ENCODE assay signal across 8 mouse cellular contexts in the genomic region with DNA sequence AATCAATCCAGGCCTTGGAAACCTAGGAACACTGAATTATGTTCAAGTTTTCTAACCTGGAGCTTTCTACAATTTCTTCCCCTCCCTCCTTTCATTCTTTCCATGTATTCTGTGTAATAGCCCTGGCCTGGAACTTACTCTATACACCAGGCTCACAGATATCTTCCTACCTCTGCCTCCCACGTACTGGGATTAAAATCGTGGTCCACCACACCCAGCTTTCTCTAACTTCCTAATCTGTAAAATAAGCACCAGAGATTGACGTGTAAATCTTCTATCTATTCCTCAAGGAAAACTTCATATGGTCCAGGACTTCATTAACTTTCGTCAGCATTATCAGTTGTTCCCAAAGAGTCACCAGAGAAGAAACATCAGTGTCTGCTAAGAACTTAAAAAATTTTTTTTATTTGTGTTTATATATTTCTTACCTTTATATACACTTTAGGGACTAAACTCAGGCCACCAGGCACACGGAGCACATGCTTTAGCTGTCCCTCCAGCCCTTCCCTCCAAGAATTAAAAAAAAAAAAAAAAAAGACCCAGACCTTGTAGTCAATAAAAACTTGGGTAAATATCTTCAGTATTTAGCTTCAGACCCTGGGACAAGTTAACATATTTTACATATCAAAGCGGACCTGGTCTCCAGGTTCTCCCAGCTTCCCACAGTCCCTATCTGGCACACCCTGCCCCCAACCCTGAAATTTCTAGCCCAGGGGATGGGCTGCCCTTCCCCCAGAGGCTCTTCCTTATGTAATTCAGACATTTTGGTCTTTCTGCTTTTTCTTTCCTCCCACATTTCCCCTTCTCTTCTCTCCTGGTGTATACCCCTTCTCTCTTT. TPM values are rescaled to one million over a fixed set of nuclear protein-coding genes. Genes with fewer than 3 reads are reported as not detected.
DNase-seq lines count a peak whose midpoint lies in the region; ATAC-seq lines count a peak whose summit lies in the region.

No protein-coding gene starts in this region.

- peaks cover 5 to 15% of the 10 kb centered on the region in 2 experiments for H3K4me1 ChIP-seq in heart, embryonic 14.5 days (ENCODE audit: control insufficient read depth in 2 of 2, insufficient read depth in 2 of 2, low read length in 2 of 2)

- H3K4me3 ChIP-seq in heart, embryonic 14.5 days (ENCODE audit: control insufficient read depth in 1 of 2, insufficient read depth in 1 of 2, low read depth in 1 of 2, low read length in 2 of 2): peak overlapping the region; percentile 50 to 58; a peak in 3 of 4 replicates
- peak overlapping the region; percentile 32 for H3K4me3 ChIP-seq in macrophage (ENCODE audit: inconsistent target)

- ATAC-seq in heart, embryonic 14.5 days (ENCODE audit: insufficient number of reproducible peaks, insufficient read depth, low FRiP score, low read depth): no peak

- peak overlapping the region; percentile 85 for H3K4me2 ChIP-seq in heart, embryonic 14.5 days (ENCODE audit: low read length)

- no peaks in the 10 kb centered on the region for H3K27me3 ChIP-seq in heart, embryonic 14.5 days (ENCODE audit: control insufficient read depth, insufficient read depth, low read length)

- no peaks in the 10 kb centered on the region for H3K9me3 ChIP-seq in heart, embryonic 14.5 days (ENCODE audit: control insufficient read depth, low read length)

- H3K36me3 ChIP-seq in heart, embryonic 14.5 days (ENCODE audit: control insufficient read depth, insufficient read depth, low read length): no peaks in the 10 kb centered on the region
- H3K36me3 ChIP-seq in macrophage (ENCODE audit: inconsistent target): no peaks in the 10 kb centered on the region

- H3K79me2 ChIP-seq in macrophage (ENCODE audit: inconsistent target): no peaks in the 10 kb centered on the region

- DNase-seq in heart, adult 9 months (ENCODE audit: low spot score in 2 of 2): no peak
- DNase-seq in ZHBTc4 (ENCODE audit: low read depth, low spot score): peak; percentile 88
- peak; percentile 34 for DNase-seq in forelimb bud, embryonic 11.5 days (ENCODE audit: low read depth, low spot score)
- no peak for DNase-seq in frontal cortex, postnatal 25 days (ENCODE audit: low spot score in 2 of 2)
- DNase-seq in ovary, postnatal 36 days (ENCODE audit: low spot score): no peak
- DNase-seq in left cerebral cortex, adult 18-20 months (ENCODE audit: low spot score in 2 of 2): no peak

- 20% methylated on average over 6 of the region's 6 CpGs for WGBS in heart, embryonic 14.5 days
- 27% methylated on average over 6 of the region's 6 CpGs for WGBS in macrophage (ENCODE audit: missing documents)

- peak overlapping the region; percentile 82 for H3K9ac ChIP-seq in heart, embryonic 14.5 days (ENCODE audit: low read length)

- peak overlapping the region; percentile 78 to 79 for H3K27ac ChIP-seq in heart, embryonic 14.5 days (replicated peaks in 1 of 2; ENCODE audit: control insufficient read depth in 1 of 2, insufficient read depth in 1 of 2, low read depth in 2 of 2, low read length in 2 of 2)
- H3K27ac ChIP-seq in macrophage: peak overlapping the region; percentile 88

RNA-seq across cellular contexts. Expression of a gene that starts 1.0 kb away (rescaled TPM):
- 38.6 and 49.0 TPM in 2 replicates for polyA plus RNA-seq in heart, embryonic 14.5 days (2014; fragmentation: Nextera tagmentation; extraction: Ambion mirVana)
- 10 to 100 TPM in 10 of 26 experiments, 1 to 10 TPM in 16; 2.7 to 28.6 (median 6.7) TPM for total RNA-seq in macrophage (2018; cell fraction: chromatin; rRNA removed)
- 10 to 100 TPM; 15.5 to 74.3 (median 36.1) TPM for total RNA-seq in macrophage (2018; cell fraction: cytosol; rRNA removed)
- total RNA-seq in macrophage (2018; cell fraction: nucleus; rRNA removed): 10 to 100 TPM in 21 of 26 experiments, 1 to 10 TPM in 5; 3.5 to 73.2 (median 16.5) TPM
- 0.13 TPM in 1 of 3 replicates, not detected in the others for polyA plus RNA-seq in macrophage (2018)
- 100 to 1,000 TPM; 166 to 191 TPM for total RNA-seq in left cerebral cortex, adult 18-20 months (2021)

RNA-seq across cellular contexts. Expression of a gene that starts 6.9 kb away (rescaled TPM):
- polyA plus RNA-seq in heart, embryonic 14.5 days (2014; fragmentation: Nextera tagmentation; extraction: Ambion mirVana): 2.2 and 3.7 TPM in 2 replicates
- total RNA-seq in macrophage (2018; cell fraction: chromatin; rRNA removed): 10 to 100 TPM in 4 of 26 experiments, 1 to 10 TPM in 21, not detected in 1; 1.6 to 20.7 (median 7.1) TPM
- total RNA-seq in macrophage (2018; cell fraction: cytosol; rRNA removed): 1 to 10 TPM in 25 of 26 experiments, under 1 TPM in 1; 0.99 to 9.3 (median 2.9) TPM
- 10 to 100 TPM in 5 of 26 experiments, 1 to 10 TPM in 21; 1.2 to 23.8 (median 4.6) TPM for total RNA-seq in macrophage (2018; cell fraction: nucleus; rRNA removed)
- polyA plus RNA-seq in macrophage (2018): 0.13 to 1.1 TPM in 2 of 3 replicates, not detected in the other
- 10 to 100 TPM in 1 of 2 experiments, 1 to 10 TPM in 1; 9.3 to 10.4 TPM for total RNA-seq in left cerebral cortex, adult 18-20 months (2021)

RNA-seq across cellular contexts. Expression of a gene that starts 8.3 kb away (rescaled TPM):
- 0.44 and 0.53 TPM in 2 replicates for polyA plus RNA-seq in heart, embryonic 14.5 days (2014; fragmentation: Nextera tagmentation; extraction: Ambion mirVana)
- total RNA-seq in macrophage (2018; cell fraction: chromatin; rRNA removed): 10 to 100 TPM in 13 of 26 experiments, 1 to 10 TPM in 9, not detected in 4; 1.7 to 29.9 (median 13.5) TPM
- 10 to 100 TPM in 8 of 26 experiments, 1 to 10 TPM in 18; 1.8 to 22.0 (median 5.7) TPM for total RNA-seq in macrophage (2018; cell fraction: cytosol; rRNA removed)
- total RNA-seq in macrophage (2018; cell fraction: nucleus; rRNA removed): 10 to 100 TPM in 6 of 26 experiments, 1 to 10 TPM in 16, not detected in 4; 2.3 to 19.6 (median 6.7) TPM
- not detected in 3 replicates for polyA plus RNA-seq in macrophage (2018)
- total RNA-seq in left cerebral cortex, adult 18-20 months (2021): 10 to 100 TPM in 1 of 2 experiments, 1 to 10 TPM in 1; 6.3 to 11.0 TPM

RNA-seq across cellular contexts. Expression of a gene that starts 8.4 kb away (rescaled TPM):
- 0.61 and 3.7 TPM in 2 replicates for polyA plus RNA-seq in heart, embryonic 14.5 days (2014; fragmentation: Nextera tagmentation; extraction: Ambion mirVana)
- total RNA-seq in macrophage (2018; cell fraction: chromatin; rRNA removed): 10 to 100 TPM in 1 of 26 experiments, 1 to 10 TPM in 7, not detected in 18; 2.5 to 14.3 (median 4.4) TPM
- total RNA-seq in macrophage (2018; cell fraction: cytosol; rRNA removed): 10 to 100 TPM in 14 of 26 experiments, 1 to 10 TPM in 12; 2.2 to 37.9 (median 12.3) TPM
- 10 to 100 TPM in 1 of 26 experiments, 1 to 10 TPM in 19, not detected in 6; 2.0 to 18.2 (median 3.3) TPM for total RNA-seq in macrophage (2018; cell fraction: nucleus; rRNA removed)
- not detected in 3 replicates for polyA plus RNA-seq in macrophage (2018)
- total RNA-seq in left cerebral cortex, adult 18-20 months (2021): 10 to 100 TPM; 14.7 to 26.1 TPM

RNA-seq across cellular contexts. Expression of a gene that starts 11.2 kb away (rescaled TPM):
- polyA plus RNA-seq in heart, embryonic 14.5 days (2014; fragmentation: Nextera tagmentation; extraction: Ambion mirVana): 3.7 and 6.2 TPM in 2 replicates
- total RNA-seq in macrophage (2018; cell fraction: chromatin; rRNA removed): 10 to 100 TPM in 17 of 26 experiments, 1 to 10 TPM in 9; 3.7 to 73.8 (median 11.9) TPM
- 100 to 1,000 TPM in 1 of 26 experiments, 10 to 100 TPM in 25; 17.9 to 110 (median 36.8) TPM for total RNA-seq in macrophage (2018; cell fraction: cytosol; rRNA removed)
- total RNA-seq in macrophage (2018; cell fraction: nucleus; rRNA removed): 10 to 100 TPM in 23 of 26 experiments, 1 to 10 TPM in 3; 3.5 to 63.4 (median 21.2) TPM
- 0.65 to 7.9 TPM (median 2.9 TPM) in 3 replicates for polyA plus RNA-seq in macrophage (2018)
- total RNA-seq in left cerebral cortex, adult 18-20 months (2021): 10 to 100 TPM; 61.6 to 70.8 TPM

Comparison
In these comparisons a context has a peak if more than half of its experiments do, and no peak if none do; other contexts are left out.
1. DNase-seq: peak in ZHBTc4 (single experiment) and forelimb bud, embryonic 11.5 days (single experiment); none in heart, adult 9 months (0 of 2), frontal cortex, postnatal 25 days (0 of 2), ovary, postnatal 36 days (single experiment) and left cerebral cortex, adult 18-20 months (0 of 2).
2. RNA of a gene that starts 1.0 kb away (polyA plus RNA-seq): 38.6 to 49.0 TPM in heart, embryonic 14.5 days; 0.13 TPM in macrophage; every median in the first group is over 10 times any median in the second.